Mouse (Mus musculus): ENCODE measurements around the gene Tnfrsf25.

DNA sequence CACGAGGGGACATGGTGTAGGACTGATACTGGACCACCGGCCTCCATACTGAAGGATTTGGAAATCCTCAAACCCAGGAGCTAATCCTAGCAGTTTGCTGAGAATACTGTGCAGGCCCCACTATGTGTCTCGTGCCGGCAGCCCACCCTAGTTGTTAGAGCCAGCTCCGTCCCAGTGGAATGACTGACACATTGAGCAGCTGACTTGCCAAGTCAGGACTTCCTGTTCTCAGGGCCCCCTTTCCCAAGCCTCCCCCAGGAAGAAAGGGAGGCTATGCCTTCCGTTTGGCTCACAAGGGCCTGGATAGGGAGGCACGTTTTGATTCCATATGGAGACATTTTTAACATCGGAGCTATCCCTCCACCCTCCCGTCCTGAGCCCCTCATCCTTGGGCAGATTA lies 25.5 kb upstream of the Tnfrsf25 start:
- no peak for TF ChIP-seq CTCF (IDR thresholded peaks at IDR 0.05; ENCODE audit: low read depth)
- no peak for TF ChIP-seq EP300 (IDR thresholded peaks at IDR 0.05; ENCODE audit: low read depth)
